Mouse (Mus musculus) cerebellum, adult 9-10 months (tissue): ENCODE results near the gene Aoc3.
"Not testable (repeated sequence)": the region's sequence is repeated elsewhere in the genome, so short reads cannot be mapped to it uniquely, and the experiment has no call there.

Source experiments
- DNase-seq: peaks from one replicate; pipeline ENCODE4 v3.0.0; 2022

The Aoc3 gene

GRCm38 (mm10) chr11:101328941-101329635 is 1.3 kb upstream of the Aoc3 start:
- no peak for DNase-seq

GRCm38 (mm10) chr11:101330961-101331360 is 556 bp downstream of the Aoc3 start:
- DNase-seq = not testable (repeated sequence)

GRCm38 (mm10) chr11:101332537-101332936 is 2.1 kb downstream of the Aoc3 start:
- DNase-seq = no peak

GRCm38 (mm10) chr11:101334023-101334422 is 3.6 kb downstream of the Aoc3 start:
- no peak for DNase-seq

- DNase-seq = no peak
Measured at GRCm38 (mm10) chr11:101334516-101334915, 4.1 kb downstream of the Aoc3 start.

- no peak for DNase-seq
Measured at GRCm38 (mm10) chr11:101335685-101336084, 5.3 kb downstream of the Aoc3 start.

GRCm38 (mm10) chr11:101338123-101338760 is 7.8 kb downstream of the Aoc3 start:
- no peak for DNase-seq

- DNase-seq = no peak
Measured at GRCm38 (mm10) chr11:101347083-101347775, 16.8 kb downstream of the Aoc3 start.

GRCm38 (mm10) chr11:101348774-101349173 is 18.4 kb downstream of the Aoc3 start:
- no peak for DNase-seq

GRCm38 (mm10) chr11:101349216-101349615 is 18.8 kb downstream of the Aoc3 start:
- DNase-seq = no peak

GRCm38 (mm10) chr11:101351100-101351720 is 20.8 kb downstream of the Aoc3 start:
- no peak for DNase-seq

- DNase-seq = no peak
Measured at GRCm38 (mm10) chr11:101351721-101352111, 21.3 kb downstream of the Aoc3 start.

GRCm38 (mm10) chr11:101353436-101353835 is 23.0 kb downstream of the Aoc3 start:
- DNase-seq = no peak

- no peak for DNase-seq
Measured at GRCm38 (mm10) chr11:101354438-101355010, 24.1 kb downstream of the Aoc3 start.

GRCm38 (mm10) chr11:101355916-101356315 is 25.5 kb downstream of the Aoc3 start:
- no peak for DNase-seq

GRCm38 (mm10) chr11:101357505-101358182 is 27.2 kb downstream of the Aoc3 start:
- DNase-seq = no peak

GRCm38 (mm10) chr11:101359776-101360175 is 29.4 kb downstream of the Aoc3 start:
- no peak for DNase-seq

GRCm38 (mm10) chr11:101360651-101361113 is 30.3 kb downstream of the Aoc3 start:
- no peak for DNase-seq

GRCm38 (mm10) chr11:101364531-101364931 is 34.1 kb downstream of the Aoc3 start:
- no peak for DNase-seq

- no peak for DNase-seq
Measured at GRCm38 (mm10) chr11:101367326-101367935, 37.0 kb downstream of the Aoc3 start, which contains the start of gene G6pc. G6pc (plus strand) TSS chr11:101367561.

GRCm38 (mm10) chr11:101370141-101370540 is 39.7 kb downstream of the Aoc3 start:
- DNase-seq = no peak

- DNase-seq = no peak
Measured at GRCm38 (mm10) chr11:101374421-101374938, 44.1 kb downstream of the Aoc3 start.
